Mouse (Mus musculus): ENCODE data around the gene Arhgap6.
A peak's percentile ranks its signal among the peaks of the same experiment; 100 is the strongest.

Arhgap6 gene

DNA sequence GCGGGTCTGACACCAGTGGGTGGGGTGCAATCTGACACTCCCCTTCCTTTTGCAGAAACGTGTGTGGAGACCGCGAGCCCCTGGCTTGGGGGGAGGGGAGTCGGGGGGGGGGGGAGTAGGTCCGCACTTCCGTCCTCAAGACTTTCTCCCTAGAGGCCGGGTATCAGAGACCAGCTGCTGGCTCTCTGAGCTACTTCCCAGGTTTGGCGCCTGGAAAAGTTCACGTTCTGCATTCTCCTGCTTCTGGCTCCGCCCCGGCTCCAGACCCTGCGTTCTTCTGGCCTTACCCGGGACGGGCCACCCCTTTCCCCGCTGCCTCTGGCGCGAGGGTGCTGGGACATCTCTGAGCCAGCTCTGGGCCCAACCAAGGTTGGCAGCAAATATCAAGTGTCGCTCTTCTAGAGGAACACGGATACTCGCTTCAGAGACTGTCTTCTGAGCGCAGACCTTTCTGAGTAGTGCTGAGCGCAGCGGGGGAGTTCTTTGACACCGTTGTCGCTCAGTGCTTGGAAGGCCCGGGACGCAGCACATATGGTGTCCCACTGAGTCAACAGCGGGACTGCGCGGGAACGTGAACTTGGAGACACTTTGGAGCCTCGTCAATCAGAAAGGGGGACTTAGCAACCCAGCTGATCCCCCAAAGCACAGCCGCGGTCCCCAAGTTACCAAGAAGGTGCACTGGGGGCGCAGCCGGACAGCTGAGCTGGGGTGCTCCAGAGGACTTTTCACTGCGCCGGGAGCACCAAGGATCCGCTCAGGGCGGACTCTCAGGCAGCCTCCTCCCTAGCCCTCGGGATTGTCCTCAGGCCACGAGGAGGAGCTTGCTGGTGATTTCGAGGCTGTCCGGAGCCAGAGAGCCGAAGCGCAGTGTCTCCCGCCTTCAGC is at the start of gene Arhgap6:
Gene Arhgap6, plus strand, starts transcription at position 126 of the 885 bp plus-strand sequence.
- no peak for DNase-seq

DNA sequence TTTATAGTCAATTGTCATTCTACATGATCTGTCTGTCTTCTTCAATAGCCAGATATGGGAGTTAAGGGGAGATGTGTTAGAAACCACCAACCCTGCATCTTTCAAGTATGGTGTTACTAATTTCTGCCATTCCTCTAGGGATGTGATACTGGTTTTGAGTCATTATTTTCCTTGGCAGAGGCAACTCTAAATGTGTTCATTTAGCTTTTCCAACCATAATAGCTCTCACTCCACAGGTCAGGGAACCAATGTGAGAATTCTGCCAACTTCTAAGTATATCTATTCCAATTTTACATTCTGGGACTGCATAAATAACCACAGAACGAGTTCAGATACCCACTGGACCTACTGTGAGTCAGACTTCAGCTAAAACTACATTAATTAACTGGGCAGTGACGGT is 47.9 kb upstream of the Arhgap6 start:
- DNase-seq = no peak

DNA sequence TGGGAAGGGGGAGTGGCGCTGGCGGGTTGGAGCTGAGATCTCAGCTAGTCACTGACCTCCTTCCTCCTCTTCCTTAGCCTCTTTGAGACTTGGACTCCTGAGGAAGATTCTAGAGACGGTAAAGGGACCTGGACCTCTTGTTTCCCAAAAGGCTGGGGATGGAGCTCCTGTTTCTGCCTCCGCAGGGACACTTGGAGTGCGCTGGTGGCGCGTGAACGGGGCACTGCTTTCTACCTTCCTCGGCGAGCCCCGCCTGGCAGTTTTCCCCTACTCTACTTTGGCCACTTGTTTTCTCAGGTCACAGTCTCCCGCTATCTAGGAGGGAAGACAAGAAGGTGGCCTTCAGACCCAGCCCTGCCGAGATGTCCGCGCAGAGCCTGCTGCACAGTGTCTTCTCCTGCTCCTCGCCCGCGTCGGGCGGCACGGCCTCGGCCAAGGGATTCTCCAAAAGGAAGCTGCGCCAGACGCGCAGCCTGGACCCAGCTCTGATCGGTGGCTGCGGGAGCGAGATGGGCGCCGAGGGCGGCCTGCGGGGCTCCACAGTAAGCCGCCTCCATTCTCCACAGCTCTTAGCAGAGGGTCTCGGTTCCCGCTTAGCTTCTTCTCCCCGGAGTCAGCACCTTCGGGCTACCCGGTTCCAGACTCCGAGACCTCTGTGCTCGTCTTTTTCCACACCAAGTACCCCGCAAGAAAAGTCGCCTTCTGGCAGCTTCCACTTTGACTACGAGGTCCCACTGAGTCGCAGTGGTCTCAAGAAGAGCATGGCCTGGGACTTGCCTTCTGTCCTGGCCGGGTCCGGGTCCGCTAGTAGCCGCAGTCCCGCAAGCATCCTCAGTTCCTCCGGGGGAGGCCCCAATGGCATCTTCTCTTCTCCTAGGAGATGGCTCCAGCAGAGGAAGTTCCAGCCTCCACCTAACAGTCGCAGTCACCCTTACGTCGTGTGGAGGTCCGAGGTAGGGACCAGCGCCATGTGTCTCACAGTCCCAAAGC is 1.3 kb downstream of the Arhgap6 start:
- DNase-seq = no peak

DNA sequence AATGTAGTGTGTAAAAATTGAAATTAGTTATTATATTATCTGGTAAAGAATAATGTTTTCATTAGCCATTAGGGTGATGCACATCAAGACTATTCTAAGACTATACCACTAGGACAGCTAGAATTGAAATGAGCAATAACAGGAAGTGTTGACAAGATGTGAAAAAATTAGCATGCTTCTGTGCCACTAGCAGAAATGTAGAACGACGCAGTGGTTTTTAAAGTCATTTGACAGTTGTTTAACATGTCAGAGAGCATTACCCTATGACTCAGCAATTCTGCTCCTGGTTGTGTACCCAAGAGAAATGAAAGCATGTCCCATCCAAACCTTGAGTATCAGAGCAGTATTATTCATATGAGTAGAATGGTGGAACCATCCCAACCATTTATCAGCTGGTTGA is 9.8 kb downstream of the Arhgap6 start:
- no peak for DNase-seq

DNA sequence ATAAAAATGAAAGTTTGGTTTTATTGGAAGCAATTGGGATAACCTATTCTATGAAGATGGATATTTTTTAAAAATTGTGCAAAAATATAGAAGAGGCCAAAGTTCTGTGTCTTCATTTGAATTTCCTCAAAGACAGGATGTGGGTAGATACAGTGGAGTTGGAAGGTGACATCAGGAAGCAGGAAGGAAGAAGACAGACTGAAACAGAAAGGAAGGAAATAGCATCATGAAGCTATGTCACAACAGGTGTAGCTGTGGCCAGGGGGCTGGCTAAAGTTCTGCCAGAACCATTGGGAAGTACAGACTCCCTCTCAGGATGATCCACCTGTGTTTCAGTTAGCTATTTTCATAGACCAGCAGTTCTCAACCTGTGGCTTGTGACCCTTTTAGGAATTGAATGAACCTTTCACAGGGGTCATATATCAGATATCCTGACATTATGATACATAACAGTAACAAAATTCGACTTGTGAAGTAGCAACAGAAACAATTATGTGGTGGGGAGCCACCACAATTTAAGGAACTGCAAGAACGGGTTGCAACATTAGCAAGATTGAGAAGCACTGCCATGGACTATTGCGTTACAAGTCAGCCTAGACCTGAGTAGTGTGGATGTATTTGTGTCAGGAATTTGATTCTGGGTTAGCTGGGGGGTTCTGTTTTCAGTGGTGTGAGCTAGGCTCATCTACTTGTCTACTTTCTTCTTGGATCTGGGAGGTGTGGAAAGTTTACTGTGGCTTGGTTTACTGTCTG is 15.8 kb downstream of the Arhgap6 start:
- no peak for DNase-seq

DNA sequence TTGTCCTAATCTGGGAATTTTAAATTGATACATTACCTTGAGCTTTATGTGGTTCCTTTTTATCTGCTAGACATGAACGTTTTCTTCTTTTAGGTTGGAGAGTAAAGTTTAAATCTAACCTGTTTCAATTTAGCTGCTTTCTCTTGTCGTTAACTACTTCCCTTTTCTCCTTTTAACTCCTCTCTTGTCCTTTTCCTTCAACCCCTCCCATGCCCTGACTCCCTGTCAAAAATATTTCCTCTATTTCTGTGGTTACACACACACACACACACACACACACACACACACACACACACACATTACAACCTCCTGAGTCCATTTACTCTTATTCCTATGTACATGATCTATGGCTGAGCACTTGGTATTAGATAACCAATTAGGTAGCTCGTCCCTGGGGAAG is 24.0 kb downstream of the Arhgap6 start:
- no peak for DNase-seq

DNA sequence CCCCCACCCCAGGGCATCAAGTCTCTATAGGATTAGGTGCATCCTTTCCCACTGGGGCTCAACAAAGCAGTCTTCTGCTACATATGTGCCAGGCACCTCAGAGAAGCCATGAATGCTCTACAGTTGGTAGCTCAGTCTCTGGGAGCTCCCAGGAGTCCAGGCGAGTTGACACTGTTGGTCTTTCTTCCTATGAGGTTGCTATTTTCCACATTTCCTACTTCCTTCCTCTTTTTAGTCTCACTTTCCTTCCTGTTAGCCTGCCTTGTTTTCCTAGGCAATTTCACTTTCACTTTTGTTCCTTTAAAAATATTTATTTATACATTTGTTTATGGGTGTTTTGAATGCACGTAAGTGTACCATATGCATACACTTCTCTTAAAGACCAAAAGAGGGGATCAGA is 29.3 kb downstream of the Arhgap6 start:
- DNase-seq = no peak

DNA sequence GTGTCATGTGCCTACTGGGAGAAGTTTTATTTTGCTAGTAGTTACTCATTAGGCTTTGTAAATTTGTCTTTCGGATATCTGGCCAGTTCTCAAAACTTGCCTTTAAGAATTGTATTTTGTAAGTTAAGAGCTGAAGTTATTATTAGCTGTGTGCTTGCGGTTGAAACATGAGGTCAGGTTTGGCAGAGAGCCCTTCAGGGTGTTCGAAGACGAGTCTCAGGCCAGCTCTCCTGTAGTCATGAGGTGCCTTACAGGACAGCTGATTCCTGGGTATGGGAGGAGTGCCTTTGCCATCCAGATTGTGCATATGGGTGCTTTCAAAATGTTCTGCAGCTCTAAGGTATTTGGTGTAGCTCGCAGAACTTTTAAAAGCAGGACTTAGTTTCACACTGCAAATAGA is 37.4 kb downstream of the Arhgap6 start:
- no peak for DNase-seq

DNA sequence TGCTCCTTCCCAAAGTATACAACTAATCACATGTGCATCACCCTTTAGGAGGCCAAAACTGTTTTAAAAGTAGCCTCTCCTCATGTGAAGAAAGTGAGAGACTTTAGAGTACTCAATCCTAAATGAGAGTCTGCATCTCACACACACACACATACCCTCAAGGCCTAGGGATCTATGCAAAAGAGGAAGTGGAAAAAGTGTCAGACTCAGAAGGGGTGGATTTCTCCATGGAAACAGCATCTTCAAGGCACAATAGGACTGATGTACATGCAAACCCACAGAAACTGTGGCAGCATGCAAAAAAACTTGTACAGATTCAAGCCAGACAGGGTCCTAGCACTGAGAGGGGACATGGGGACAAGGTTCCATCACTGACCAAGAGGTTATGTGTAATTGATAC is 53.2 kb downstream of the Arhgap6 start:
- no peak for DNase-seq

DNA sequence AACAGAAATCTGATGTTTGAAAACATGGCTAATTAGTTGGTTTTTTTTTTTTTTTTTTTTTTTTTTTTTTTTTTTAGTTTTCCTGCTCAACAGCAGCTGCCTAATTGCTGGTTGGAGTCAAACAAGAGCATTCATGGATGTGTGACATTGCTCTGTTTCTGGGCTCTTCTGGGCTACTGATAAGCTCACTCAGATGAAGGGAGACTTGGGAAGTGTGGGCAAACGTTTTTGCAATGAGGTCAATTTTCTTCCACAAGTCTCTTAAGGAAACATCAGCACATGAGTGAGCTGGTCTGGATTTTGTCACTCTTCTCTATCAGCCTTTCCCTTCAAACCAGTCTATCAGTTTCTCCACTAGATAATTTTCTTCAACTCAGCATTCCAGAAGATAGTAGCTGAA is 79.8 kb downstream of the Arhgap6 start:
- DNase-seq = no peak

DNA sequence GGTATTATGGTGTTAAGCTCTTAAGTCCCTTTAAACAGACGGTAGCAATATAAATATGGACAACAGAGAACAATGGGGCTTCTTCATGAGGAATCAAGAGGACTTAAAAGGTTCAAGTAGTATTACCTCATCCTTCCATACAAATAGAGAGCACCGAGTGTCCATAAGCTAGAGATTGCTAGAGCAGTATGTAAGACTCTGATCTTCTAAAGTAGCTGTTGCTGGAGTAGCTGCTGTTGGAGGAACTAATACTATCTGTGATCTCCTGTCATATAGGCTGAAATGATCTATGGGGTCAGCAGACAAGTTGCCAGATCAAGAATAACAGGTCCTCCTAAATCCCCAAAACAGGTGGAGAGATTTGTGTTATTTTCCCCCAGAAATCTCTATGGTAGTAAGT is 108.7 kb downstream of the Arhgap6 start:
- DNase-seq = no peak

DNA sequence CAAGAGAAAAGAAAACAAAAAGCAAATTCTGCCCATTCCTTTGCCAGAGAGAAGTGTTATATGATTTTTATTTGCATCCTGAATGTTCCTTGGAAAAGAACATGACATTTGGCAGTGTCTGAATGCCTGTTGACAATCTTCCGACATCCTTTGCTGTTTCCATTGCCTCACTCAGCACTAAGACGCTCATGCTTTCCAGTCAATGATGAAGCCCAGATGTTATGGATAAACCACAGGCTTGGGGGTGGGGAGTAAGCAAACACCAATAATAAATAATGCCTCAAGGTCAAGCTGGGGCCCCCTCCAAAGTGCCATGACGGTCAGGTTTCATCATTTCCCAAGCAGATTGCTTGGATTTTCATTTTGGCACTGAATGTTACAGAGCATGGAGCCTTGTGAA is 109.2 kb downstream of the Arhgap6 start:
- DNase-seq = no peak

DNA sequence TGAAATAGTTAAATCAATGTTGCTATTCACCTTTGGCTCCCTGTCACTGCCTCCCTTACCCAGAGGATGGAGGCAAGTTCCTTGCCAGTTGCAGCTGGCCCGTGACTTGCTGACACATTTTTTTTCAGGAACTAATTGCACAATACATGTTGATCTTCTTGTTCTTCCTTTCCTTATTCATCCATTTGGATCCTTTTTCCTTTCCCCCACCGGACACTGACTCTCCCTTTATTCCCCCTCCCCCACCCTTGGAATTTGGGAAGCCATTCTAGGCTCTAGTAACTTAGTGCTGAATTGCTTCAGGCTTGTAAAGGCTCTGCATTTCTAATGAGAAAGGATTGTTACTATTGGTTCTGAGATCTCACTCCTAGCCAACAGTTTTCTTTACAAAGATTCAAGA is 112.7 kb downstream of the Arhgap6 start:
- DNase-seq = no peak

DNA sequence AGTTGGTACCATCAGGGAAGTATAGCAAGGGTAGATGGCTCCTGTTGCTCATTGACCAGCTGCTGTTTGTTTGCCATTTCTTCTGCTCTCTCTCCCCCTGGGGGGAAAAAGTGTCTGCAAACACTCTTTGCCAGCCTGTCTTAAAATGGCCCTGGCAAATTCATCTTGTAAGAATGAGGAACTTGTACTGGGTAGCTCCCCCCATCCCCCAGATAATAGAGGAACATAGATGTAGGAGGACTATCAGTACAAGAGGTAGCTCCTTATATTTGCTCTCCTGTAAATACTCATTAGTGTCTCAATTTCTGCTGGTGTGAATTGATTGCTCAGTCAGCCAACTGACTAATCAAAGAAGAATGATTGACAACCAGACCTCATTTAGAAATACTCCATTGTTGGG is 118.6 kb downstream of the Arhgap6 start:
- no peak for DNase-seq

DNA sequence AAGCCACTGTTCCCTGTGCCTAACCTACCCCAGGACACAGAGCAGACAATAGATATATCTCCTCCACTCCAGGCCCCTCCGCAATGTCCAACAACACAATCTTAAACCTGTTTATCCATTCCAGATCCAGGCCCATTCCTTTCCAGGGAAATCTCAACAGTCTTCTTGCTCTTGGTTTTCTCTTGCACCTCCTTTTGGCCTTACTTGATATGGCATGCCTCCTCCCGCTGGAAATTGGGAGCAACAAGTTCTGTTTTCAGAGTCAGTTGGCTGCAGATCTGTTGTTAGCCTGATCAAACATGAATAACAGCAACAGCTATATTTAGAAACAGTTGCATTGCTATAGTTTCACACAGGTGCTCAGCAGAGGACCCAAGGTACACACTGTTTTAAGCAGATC is 126.0 kb downstream of the Arhgap6 start:
- no peak for DNase-seq

DNA sequence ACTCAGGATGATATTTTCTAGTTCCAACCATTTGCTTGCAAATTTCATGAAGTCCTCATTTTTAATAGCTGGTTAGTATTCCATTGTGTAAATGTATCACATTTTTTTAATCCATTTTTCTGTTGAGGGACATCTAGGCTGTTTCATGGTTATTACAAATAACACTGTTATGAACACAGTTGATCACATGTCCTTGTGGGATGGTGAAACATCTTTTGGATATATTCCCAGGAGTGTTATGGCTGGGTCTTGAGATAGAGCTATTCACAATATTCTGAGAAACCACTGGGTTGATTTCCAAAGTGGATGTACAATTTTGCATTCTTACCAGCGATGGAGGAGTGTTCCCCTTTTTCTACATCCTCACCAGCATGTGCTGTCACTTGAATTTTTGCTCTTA is 137.5 kb downstream of the Arhgap6 start:
- DNase-seq = no peak

DNA sequence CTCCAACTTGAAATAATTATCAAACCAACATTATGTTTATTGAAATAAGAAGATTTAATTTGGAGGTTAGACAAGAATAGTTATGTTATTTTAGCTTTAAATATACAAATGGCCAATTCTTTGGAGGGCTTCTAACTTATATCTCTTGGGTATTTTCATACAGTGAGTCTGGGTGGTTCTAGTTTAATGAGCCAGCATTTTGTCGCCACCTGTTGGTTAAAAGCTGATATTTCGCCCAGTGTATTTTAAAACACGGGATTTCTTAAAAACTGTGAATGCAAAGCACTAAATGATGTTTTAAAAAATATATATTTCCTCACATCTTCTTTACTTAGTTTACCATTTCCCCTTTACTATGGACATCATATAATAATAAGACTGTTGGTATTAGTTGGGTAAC is 140.5 kb downstream of the Arhgap6 start:
- DNase-seq = peak in 1 of 2 experiments; percentile 9

DNA sequence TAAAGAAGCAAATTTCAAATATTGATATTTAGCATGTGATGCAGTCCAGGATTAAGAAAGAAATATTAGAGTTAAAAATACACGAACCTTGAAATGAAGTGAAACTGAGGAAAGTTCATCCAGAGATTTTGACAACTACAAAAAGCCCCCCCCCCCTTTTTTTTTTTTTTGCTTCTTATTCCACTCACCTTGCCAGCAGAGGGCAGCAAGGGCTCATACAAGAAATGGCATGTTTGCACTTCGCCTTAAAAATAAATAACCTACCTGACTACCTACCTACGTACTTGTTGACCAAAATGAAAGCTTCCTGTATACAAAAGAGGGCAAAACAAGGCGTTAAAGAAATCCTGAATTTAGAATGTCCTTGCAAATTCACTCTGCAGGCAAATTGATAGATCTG is 143.0 kb downstream of the Arhgap6 start:
- peak in 1 of 2 experiments; percentile 3 for DNase-seq

DNA sequence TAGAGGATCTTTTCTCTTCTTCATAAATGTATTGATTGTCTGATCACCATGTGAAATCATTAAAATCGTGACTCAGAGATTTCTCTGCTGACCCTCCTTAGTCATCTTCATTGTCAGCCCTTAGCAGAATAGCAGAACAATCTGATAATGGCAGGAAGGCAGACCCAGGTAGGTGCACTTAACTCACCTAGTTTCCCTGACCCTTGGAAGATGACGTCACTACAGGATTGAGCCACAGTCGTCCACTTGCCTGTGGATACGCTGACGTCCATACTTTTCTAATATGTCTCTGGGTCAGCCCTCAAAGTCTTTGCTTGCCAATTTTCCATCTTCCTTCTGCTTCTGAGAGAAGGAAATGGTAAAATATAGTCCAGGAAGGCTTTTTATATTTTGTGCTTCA is 146.8 kb downstream of the Arhgap6 start:
- DNase-seq = no peak

DNA sequence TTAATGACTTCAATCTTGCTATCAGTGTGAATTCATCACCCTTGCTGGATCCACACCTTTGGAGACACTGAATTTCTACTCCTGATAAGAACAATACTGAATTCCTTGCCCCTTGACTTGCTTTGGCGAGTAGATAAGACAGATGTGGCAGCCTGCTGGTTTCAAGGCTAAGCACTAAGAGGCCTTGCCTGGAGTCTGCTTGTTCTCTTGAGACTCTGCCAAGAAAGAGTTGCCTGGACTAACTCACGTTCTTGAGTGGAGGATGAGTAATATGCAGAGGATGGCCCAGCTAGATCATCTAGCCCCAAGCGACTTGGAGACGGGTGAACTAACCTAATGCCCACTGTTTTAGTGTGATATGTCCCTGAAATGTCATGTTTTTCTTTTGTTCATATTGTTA is 148.3 kb downstream of the Arhgap6 start:
- DNase-seq = no peak

DNA sequence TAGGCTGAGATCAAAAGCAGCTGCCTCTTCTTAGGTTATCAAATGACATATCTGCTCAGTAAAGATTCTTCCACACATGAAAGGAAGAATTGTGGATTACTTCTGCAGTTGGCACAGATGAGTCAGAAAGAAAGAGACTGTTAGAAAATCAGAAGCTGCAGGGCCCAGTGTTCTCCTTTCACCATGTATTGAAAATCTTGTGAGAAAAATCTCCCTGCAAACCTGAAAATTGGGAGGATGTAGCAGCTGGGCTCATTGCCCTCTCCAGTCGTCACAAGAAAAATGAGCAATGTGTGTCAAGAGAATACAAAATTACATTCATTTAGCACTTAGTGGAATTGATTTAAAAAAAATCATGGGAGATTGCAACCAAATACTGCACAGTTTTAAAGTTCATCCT is 180.5 kb downstream of the Arhgap6 start:
- DNase-seq = no peak

DNA sequence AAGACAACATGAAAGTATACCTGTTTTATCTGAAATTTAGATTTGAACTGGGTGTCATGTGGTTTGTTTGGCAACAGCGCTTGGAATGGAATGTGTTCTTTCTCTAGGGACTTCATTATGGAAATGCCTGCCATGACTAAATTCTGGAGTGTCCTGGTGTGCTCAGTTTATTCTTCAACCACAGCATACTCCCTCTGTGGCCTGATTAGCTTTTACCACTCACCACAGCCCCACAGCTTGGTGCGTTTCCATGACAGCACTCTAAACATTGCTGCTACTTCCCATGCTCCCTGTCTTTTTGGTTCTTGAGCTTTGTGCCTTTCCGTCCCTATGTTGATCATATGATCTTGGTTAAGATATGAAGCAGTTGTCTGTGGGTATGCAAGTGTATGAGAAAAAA is 182.9 kb downstream of the Arhgap6 start:
- no peak for DNase-seq

DNA sequence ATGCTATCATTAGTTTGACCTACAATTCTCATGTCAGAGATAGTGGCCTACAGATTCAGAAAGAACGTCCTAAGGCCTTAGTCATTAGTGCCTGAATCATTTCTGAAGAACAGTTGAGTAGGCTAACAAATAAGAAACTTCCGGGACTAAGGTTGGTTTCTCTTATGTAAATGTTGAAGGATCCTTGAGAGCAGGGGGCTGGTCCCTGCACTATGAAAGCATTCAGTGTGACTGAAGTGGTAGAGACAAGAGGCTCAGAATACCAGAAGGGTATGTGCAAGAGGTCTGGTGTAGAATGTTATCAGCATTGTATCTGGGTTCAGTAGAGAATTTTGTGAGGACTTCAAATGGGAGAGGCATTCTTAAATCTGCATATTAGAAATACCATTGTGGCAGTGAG is 185.5 kb downstream of the Arhgap6 start:
- no peak for DNase-seq
